ENCODE assay signal across 9 mouse cellular contexts in genomic region chr1:135132473-135132872, GRCm38 (mm10). TPM values are rescaled to one million over a fixed set of nuclear protein-coding genes. Genes with fewer than 3 reads are reported as not detected.
DNase-seq lines count a peak whose midpoint lies in the region; ATAC-seq and TF ChIP-seq lines count a peak whose summit lies in the region.
"Had no signal": no experiment of that assay in that cellular context is flagged by ENCODE, and none has a peak within 500 bp of the region (broad histone marks: within the 10 kb centered on the region; RNA-seq: fewer than 3 reads in every experiment).

Gene Ptpn7, plus strand, starts transcription at chr1:135132700.

- ATAC-seq in forebrain, postnatal 0 days: peak; percentile 51; the same call in 1 of the 2 replicates
- no peak for ATAC-seq in forebrain, embryonic 16.5 days
- ATAC-seq in kidney, embryonic 15.5 days (replicated peaks; ENCODE audit: low FRiP score): peak; percentile 41; the same call in 1 of the 2 replicates

- no peak within 1 kb of the TSS for H3K27ac ChIP-seq in forebrain, postnatal 0 days (ENCODE audit: low read depth, low read length)
- no peak within 1 kb of the TSS for H3K27ac ChIP-seq in forebrain, embryonic 16.5 days (ENCODE audit: low read length)
- peak within 1 kb of the TSS; percentile 59 for H3K27ac ChIP-seq in brown adipose tissue, adult 24 weeks (replicated peaks; ENCODE audit: low read depth, low read length)
- peak within 1 kb of the TSS; percentile 71 for H3K27ac ChIP-seq in kidney, embryonic 15.5 days
- H3K27ac ChIP-seq: limb, embryonic 13.5 days had no signal

- peak; percentile 36 for DNase-seq in forebrain, postnatal 0 days
- peak; percentile 96 for DNase-seq in CD4-positive, CD25-positive, alpha-beta regulatory T cell, adult 2 months (ENCODE audit: low read depth, low spot score)
- DNase-seq in gastrocnemius, postnatal 4 days (ENCODE audit: low spot score in 2 of 2): peak; percentile 64 to 75
- DNase-seq in lung, postnatal 25 days (ENCODE audit: low spot score): peak; percentile 83
- DNase-seq in splenic B cell, adult 2 months (ENCODE audit: low read depth, low spot score): peak; percentile 92

- H3K4me3 ChIP-seq in forebrain, postnatal 0 days (ENCODE audit: low read depth, low read length): no peak within 1 kb of the TSS
- H3K4me3 ChIP-seq in forebrain, embryonic 16.5 days (replicated peaks; ENCODE audit: low read length): no peak within 1 kb of the TSS
- peak within 1 kb of the TSS; percentile 23; the same call in 1 of the 2 replicates for H3K4me3 ChIP-seq in brown adipose tissue, adult 24 weeks (ENCODE audit: insufficient read depth, low read depth, low read length)
- H3K4me3 ChIP-seq in kidney, embryonic 15.5 days (replicated peaks): no peak within 1 kb of the TSS
- H3K4me3 ChIP-seq: limb, embryonic 13.5 days had no signal

- 36% methylated on average over 10 of the region's 10 CpGs for WGBS in forebrain, postnatal 0 days
- WGBS in forebrain, embryonic 16.5 days: 35% methylated on average over 10 of the region's 10 CpGs
- 21% methylated on average over 10 of the region's 10 CpGs for WGBS in kidney, embryonic 15.5 days

- H3K4me2 ChIP-seq in forebrain, postnatal 0 days (ENCODE audit: low read depth): no peak within 1 kb of the TSS
- no peak within 1 kb of the TSS for H3K4me2 ChIP-seq in forebrain, embryonic 16.5 days (ENCODE audit: low read length)
- no peak within 1 kb of the TSS for H3K4me2 ChIP-seq in kidney, embryonic 15.5 days
- H3K4me2 ChIP-seq: limb, embryonic 13.5 days had no signal

- no peak within 1 kb of the TSS for H3K9ac ChIP-seq in forebrain, postnatal 0 days
- no peak within 1 kb of the TSS for H3K9ac ChIP-seq in forebrain, embryonic 16.5 days (replicated peaks; ENCODE audit: low read depth, low read length)
- H3K9ac ChIP-seq in kidney, embryonic 15.5 days: no peak within 1 kb of the TSS
- H3K9ac ChIP-seq: limb, embryonic 13.5 days had no signal

- no peaks in the 10 kb centered on the region for H3K27me3 ChIP-seq in forebrain, postnatal 0 days (ENCODE audit: insufficient read depth, low read length)
- H3K27me3 ChIP-seq in forebrain, embryonic 16.5 days (replicated peaks; ENCODE audit: control insufficient read depth, insufficient read depth, low read length): no peaks in the 10 kb centered on the region
- peaks cover 8% of the 10 kb centered on the region; the same call in 1 of the 2 replicates for H3K27me3 ChIP-seq in kidney, embryonic 15.5 days
- no peaks in the 10 kb centered on the region for H3K27me3 ChIP-seq in splenic B cell, adult 2 months (ENCODE audit: control insufficient read depth, insufficient read depth, low read length, poor library complexity, severe bottlenecking)

- peak; percentile 75 for TF ChIP-seq CTCF in forebrain, postnatal 0 days (IDR thresholded peaks at IDR 0.05; ENCODE audit: low read depth)

- H3K36me3 ChIP-seq in forebrain, postnatal 0 days (ENCODE audit: insufficient read depth): no peaks in the 10 kb centered on the region
- no peaks in the 10 kb centered on the region for H3K36me3 ChIP-seq in forebrain, embryonic 16.5 days (ENCODE audit: control insufficient read depth, insufficient read depth)
- no peaks in the 10 kb centered on the region for H3K36me3 ChIP-seq in kidney, embryonic 15.5 days
- H3K36me3 ChIP-seq in splenic B cell, adult 2 months (ENCODE audit: control insufficient read depth, insufficient read depth, low read length, poor library complexity, severe bottlenecking): peaks cover 4% of the 10 kb centered on the region
- H3K36me3 ChIP-seq: limb, embryonic 13.5 days had no signal

- no peaks in the 10 kb centered on the region for H3K9me3 ChIP-seq in forebrain, postnatal 0 days (ENCODE audit: low read length)
- H3K9me3 ChIP-seq in forebrain, embryonic 16.5 days (ENCODE audit: control insufficient read depth, low read length): no peaks in the 10 kb centered on the region
- no peaks in the 10 kb centered on the region for H3K9me3 ChIP-seq in kidney, embryonic 15.5 days (replicated peaks)
- H3K9me3 ChIP-seq: limb, embryonic 13.5 days had no signal

- no peaks in the 10 kb centered on the region for H3K4me1 ChIP-seq in forebrain, postnatal 0 days (ENCODE audit: insufficient read depth)
- no peaks in the 10 kb centered on the region for H3K4me1 ChIP-seq in forebrain, embryonic 16.5 days (replicated peaks; ENCODE audit: control insufficient read depth, insufficient read depth, low read length)
- no peaks in the 10 kb centered on the region for H3K4me1 ChIP-seq in brown adipose tissue, adult 24 weeks (ENCODE audit: control insufficient read depth, insufficient read depth, insufficient read length, low read length)
- peaks cover 45% of the 10 kb centered on the region for H3K4me1 ChIP-seq in kidney, embryonic 15.5 days

RNA-seq across cellular contexts. Expression of gene Ptpn7, which starts in this region (rescaled TPM):
- total RNA-seq in forebrain, postnatal 0 days (2014; rRNA removed): 0.10 and 0.31 TPM in 2 replicates
- polyA plus RNA-seq in forebrain, postnatal 0 days (2015; fragmentation: Nextera tagmentation; extraction: Ambion mirVana): 0.12 and 0.15 TPM in 2 replicates
- 0.24 and 0.27 TPM in 2 replicates for polyA plus RNA-seq in forebrain, embryonic 16.5 days (2015; fragmentation: Nextera tagmentation; extraction: Ambion mirVana)
- polyA plus RNA-seq in brown adipose tissue, adult 24 weeks (2012; ENCODE audit: insufficient read depth, insufficient read length, missing spikeins): 0.58 and 0.79 TPM in 2 replicates
- 1 to 10 TPM; 1.1 to 1.4 TPM for total RNA-seq in gastrocnemius, postnatal 4 days (2021)
- polyA plus RNA-seq in kidney, embryonic 15.5 days (2015; fragmentation: Nextera tagmentation; extraction: Ambion mirVana): 1.2 TPM in 2 replicates

Comparison
In these comparisons a context has a peak if more than half of its experiments do, and no peak if none do; other contexts are left out.
1. Peak in DNase-seq and ATAC-seq in forebrain, postnatal 0 days; RNA of the gene not detected or under 1 TPM.
2. DNase-seq: peak in every context shown above with its lines; median percentile 96 in CD4-positive, CD25-positive, alpha-beta regulatory T cell, adult 2 months; 92 in splenic B cell, adult 2 months; 83 in lung, postnatal 25 days; 70 in gastrocnemius, postnatal 4 days; 36 in forebrain, postnatal 0 days.
3. H3K27ac ChIP-seq: peak in brown adipose tissue, adult 24 weeks (single experiment) and kidney, embryonic 15.5 days (single experiment); none in forebrain, postnatal 0 days (single experiment) and forebrain, embryonic 16.5 days (single experiment).